Mouse (Mus musculus) cerebellum, adult 8-10 months (tissue): ENCODE results near the gene Map7d2.

Experiments
- DNase-seq: peaks from one replicate; pipeline ENCODE4 v3.0.0; 2022

The Map7d2 gene

DNA sequence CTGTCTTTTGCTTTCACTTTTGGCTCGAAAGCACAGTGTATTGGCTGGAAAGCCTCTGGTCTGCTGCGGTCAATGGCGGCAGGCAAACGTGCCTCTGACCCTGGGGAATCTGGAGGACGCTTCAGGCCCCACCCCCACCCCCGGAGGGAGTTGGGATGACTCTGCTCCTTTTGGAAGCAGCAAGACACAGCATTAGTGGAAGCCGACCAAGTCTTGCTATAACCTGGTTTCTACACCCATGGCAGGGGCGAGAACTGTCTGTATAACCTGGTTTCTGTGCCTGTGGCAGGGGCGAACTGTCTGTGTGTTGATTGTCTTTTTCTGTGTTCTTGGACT lies 96.3 kb downstream of the Map7d2 start:
- no peak for DNase-seq

DNA sequence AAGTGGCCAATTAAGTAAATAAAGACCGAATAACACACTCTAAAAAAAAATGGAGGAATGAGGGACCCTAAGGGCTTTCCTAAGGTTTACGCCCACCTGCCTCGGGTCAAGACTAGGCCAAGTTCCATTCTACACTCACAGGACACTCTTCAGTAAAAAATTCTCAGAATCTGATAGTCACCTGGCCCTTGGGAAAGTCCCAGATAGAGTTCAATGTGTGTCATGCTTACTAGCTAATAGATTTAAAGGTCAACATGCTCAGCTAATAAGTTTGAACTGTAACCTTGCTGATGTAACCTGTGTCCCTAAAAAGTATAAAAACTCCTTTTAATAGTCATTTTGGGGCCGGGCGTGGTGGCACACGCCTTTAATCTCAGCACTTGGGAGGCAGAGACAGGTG lies 101.2 kb downstream of the Map7d2 start:
- DNase-seq: no peak

DNA sequence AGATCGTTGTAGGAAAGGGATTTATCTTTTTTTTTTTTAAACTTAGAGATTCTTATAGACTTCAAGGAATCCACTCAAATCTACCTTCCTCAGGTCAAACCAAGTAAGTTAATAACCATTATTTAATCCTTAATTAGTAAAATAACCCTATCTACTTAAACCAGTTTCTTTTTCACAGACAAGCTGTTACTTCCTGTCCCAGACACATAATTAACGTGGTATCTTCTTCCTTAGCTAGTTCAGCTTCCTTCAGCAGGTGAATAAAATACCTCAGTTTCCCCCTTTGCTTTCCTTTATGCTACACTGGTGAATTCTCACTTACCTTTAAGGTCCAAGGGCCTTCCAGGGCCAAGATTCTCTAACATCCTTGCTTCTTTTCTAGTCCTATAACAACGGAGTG lies 107.4 kb downstream of the Map7d2 start:
- DNase-seq: no peak

DNA sequence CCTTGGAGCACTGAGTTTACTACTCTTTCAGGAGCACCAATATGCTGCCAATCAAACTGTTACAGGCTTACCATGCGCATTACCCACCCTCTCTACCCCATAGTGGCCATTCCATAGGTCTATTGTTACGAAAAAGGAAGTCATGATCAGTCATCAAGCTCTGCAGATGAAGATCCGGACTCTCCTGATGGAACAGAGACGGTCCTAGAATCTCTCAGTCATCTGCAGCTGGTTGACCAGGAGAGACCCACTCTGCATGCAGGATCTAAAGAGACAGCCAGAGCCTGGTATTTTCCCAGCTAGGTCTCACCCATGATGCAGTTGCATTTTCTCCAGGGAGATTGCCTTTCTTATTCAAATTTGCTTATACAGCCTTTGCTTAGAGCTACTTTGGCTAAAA lies 108.3 kb downstream of the Map7d2 start:
- no peak for DNase-seq

DNA sequence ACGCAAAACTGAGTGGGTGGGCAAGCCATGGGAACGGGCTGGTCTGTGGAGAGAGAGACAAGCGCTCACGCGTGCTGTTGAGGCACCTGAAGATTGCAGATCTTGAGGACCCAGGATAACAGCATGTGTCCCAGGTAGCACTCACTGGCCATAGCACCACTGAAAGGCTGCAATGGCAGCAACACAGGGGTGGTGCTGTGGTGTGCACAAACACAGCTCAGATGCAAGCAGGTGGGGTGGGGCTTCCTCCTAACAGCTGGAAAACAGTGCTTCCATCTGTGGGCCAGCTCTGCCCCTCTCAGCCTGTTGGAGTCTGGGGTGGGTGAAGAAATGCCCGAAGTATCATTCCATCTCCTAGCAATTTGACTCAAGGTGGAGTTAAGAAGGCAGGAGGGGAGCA lies 112.0 kb downstream of the Map7d2 start, which contains the start of gene Bclaf3:
Gene Bclaf3 (plus strand): TSS at position 301 of the 400 bp plus-strand sequence.
- no peak for DNase-seq

DNA sequence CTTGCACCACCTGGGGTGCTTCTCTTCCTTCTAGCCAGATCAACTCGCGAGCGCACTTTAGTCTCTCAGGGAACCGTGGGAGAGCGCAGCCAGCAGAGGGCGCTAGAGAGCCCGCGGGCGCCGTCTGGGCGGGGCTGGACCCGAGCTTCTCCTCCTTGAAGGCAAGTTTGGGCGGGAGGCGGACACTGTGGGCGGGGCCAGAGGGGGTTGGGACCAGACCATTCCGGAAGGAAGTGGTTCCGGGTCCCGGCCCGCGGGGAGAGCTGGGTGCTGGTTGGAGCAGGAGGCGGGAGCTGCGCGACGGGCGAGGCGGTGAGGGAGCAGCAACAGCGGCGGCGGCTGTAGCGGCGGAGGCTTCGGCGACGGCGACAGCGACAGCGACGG lies 118.0 kb downstream of the Map7d2 start:
- peak; percentile 93 for DNase-seq

DNA sequence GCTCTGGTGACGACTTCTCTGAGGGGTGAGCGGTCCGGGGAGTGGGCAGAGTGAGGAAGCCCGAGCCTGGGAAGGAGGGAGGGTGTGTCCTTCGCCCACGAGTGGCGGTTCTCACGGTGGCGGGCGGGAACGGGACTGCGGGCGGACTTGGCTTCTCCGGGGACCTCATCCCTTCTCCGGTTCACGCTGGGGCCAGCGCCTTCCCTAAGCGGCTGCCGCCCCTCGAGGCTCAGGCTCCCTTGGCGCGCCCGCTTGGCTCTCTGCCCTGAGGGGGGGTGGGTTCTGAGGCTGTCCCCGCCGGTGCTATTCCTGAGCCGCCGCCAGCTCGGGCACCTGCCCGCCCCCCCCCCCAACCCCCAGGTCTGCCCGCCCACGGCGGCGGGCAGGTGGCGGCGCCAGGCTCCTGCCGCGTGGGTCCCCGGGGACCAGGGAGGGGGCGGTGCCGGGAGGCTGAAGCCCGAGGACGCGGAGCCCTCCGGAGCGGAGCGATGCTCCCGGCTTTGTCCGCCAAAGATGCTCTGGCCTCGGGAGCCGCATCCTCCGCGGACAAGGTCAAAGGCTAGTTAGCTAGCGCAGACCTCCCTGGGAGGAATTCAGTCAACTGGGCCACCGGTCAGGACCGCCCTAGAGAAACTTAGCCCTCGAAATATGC lies 118.6 kb downstream of the Map7d2 start:
- DNase-seq: no peak

DNA sequence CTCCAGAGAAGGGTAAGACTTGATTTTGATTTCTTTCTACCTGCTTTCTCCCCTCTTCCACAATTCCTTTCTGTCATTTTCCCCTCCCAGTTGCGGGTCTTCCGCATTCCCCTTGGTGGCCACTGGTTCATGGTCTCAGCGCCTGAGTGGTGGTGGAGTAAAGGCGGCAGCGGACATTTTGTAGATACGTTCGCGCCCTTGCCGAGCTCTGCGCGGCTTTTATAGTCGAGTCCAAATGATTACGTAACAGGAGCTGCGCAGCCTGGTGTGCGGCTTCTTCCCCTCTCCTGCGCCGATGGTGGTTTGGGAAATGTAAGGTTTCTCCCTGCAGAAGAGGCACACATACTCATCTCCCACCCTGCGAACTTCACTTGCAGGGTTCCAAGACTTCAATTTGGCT lies 127.6 kb downstream of the Map7d2 start:
- no peak for DNase-seq

DNA sequence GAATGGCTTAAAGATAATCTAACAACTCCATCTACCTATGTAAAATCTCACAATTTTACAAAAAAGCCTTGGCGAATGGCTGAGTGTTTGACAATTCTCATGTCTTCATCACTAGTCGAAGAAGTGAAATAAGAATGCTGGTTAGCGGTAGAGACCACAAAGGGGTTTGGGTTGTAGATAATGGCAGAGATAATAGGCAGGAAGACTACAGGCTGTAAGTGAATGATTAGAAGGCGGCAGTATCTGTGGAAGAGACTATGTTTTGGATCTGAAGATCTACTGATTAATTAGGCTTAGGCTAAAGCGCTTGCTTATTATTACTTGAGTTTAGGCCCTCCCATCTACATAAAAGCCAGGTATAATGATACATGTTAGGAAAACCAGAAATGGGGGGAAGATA lies 132.7 kb downstream of the Map7d2 start:
- no peak for DNase-seq
